Mouse (Mus musculus) mouse embryonic stem cell (cell line): ENCODE data around the gene Fuz.
"Not testable (repeated sequence)": the region's sequence is repeated elsewhere in the genome, so short reads cannot be mapped to it uniquely, and the experiment has no call there.

Experiments used
- in situ Hi-C, 2 experiments: fragments of 300-500 bp; cut with MboI; formaldehyde crosslinking; loops; 1 replicate in 1 of 2; 3 replicates in 1 of 2; pipeline ENCODE4 v1.14.3; 2019 to 2020; ENCODE audit warnings: low sequenced_read_pairs in 2 of 2, low pct_unique_long_range_greater_than_20kb in 1 of 2, mixed read lengths in 1 of 2; ENCODE audit not compliant: unreplicated experiment in 1 of 2

Gene Fuz

DNA sequence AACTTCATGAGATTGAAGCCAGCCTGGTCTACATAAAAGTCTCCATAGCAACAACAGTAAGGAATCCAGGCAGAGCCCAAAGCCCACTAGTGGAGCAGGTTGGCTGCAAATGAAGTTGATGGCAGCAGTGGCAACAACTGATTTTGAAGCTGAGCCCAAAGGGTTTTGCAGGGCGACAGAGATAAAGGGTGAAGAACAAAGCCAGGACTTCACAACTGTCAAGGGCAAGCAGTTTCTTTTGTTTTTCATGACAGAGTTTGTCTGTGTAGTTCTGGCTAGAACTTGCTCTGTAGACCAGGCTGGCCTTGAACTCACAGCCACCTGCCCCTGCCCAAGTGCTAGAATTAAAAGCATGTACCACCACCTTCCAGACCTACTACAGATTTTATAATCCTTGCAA is 24.7 kb upstream of the Fuz start:
- in situ Hi-C loops: no loop called here

DNA sequence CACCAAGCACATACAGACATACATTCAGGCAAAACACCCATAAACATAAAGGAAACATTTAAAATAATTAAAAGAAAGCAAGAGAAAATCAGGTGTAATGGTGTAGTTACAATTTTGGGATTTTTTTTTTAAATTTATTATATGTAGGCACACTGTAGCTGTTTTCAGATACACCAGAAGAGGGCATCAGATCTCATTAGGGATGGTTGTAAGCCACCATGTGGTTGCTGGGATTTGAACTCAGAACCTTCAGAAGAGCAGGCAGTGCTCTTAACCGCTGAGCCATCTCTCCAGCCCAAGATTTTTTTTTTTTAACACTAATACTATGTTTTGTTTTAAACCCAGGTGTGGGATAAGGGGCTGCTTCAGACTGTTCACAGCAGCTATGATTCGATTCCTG is 24.1 kb upstream of the Fuz start:
- in situ Hi-C loops: not testable (repeated sequence)

DNA sequence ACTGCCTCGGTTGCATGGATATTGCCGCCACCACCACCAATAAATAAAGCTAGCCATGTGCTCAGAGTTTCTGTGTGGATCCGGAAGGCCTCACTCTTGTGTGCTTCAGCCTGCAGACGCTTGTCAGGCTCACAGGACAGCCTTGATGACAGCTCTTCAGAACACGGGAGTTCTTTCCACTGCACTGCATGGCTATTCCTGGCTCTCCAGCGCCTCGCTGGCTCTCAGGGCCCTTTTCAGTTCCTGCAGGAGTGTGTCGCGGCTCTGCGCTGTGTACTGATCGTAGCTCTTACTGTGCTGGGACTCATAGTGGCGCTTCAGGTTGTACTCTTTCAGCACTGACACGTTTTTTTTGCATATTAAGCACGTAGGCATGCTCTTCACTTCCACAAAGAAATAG is 18.0 kb upstream of the Fuz start:
- in situ Hi-C loops: no loop called here

DNA sequence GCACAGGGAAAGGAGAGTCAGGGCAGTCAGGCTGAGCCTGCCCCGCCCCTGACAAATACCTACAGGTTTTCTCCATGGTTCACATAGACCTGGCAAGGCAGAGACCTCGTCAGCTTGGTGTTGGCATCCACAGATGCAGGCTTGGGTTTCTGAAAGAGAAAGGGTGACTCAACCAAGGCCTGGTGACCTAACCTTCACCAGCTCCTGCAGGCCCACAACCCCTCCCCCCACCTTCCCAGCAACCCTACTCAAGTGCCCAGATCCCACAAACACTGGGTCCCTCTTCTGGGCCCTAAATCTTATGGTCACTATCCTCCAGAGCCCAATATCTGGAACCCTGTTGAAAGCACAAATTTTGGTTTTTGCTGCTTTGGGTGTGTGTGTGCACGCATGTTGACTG is 12.8 kb upstream of the Fuz start:
- in situ Hi-C loops: no loop called here

DNA sequence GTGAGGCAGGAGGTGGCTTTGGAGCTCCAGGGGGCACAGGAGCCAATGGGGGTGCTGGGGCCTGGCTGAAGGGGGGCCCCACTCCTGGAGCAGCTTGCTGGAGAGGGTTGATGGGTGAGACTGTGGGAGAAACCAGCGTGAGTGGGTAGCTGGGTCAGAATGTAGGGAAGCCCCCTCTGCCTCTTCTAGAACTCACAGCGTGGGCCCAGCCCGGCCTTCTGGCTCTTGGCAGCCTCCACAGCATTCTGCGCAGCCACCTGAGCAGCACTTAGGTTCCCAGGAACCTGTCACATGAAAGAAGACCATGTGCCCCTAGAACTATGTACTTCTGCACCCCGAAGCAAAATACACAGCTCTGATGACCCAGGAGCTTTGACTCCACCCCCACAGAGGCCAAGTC is 11.2 kb upstream of the Fuz start:
- in situ Hi-C loops: no loop called here

DNA sequence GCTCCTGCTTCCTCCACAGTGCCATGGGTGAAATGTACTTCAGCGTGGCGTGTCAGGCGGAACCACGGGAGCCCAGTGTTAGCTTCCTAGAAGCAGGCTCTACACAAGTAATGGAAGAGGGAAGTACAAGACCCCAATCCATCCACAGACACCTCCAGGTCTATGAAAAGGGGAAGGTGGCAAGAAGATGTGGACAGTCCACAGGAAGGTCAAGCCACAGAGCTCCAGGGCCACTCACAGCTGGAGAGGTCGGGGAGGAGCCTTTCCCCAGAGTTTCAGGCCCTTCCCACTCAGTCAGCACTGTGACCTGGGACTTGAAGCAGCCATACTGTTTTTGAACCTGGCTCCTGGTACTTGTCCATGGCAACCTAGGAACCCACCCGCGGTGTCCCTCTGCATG is 8.9 kb upstream of the Fuz start:
- in situ Hi-C loops: no loop called here

DNA sequence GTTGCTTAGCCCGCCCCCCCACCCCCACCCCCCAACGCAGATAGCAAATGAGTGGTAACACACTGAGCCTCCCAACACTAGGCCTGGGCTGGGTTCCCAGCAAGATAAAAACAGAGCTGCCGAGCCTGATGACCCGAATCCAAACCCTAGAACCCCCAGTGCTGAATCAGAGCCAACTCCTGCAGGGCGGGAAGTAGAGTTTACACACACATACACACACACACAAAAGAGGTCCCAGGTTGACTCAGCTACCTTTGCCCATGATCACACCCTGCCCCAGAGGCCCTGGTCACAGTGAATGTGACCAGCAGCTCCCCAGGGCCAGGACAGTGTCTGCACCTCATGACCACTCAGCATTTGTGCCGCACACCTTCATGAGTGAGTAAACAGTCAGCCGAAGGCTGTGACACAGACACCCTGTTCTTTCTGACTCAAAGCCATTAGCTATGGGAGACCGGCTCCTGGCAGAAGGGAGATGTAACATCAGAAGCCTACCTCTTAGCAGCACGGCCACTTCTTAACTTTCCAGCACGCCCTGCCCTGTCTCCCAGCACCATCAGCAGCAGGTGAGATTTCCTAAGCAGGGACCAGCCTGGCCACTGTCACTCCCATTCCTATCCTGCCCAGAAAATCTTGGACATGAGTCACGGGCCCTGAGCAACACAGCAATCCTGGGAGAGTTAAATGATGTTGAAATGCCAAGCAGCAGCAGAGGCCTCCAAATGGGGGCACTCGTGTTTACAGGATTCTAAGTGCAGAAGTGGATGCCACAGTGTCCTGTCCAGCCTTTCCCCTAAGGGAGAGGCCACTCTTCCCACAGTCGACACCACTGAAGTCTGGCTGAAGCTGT is 7.4 kb upstream of the Fuz start:
- in situ Hi-C loops: no loop called here

DNA sequence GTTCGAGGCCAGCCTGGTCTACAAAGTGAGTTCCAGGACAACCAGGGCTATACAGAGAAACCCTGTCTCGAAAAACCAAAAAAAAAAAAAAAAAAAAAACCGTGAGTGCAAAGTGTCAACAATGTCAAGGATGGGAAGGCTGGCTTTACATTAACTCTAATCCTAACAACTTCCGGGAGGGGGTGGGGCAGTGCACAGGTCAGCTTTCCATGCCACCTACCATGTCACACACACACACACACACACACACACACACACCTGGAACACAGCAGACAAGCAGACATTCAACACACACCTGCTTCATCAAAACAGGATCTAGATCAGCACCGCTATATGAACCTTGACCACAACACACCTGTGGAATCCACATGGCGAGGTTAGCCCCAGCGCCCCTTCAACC is 5.7 kb upstream of the Fuz start:
- in situ Hi-C loops: no loop called here

DNA sequence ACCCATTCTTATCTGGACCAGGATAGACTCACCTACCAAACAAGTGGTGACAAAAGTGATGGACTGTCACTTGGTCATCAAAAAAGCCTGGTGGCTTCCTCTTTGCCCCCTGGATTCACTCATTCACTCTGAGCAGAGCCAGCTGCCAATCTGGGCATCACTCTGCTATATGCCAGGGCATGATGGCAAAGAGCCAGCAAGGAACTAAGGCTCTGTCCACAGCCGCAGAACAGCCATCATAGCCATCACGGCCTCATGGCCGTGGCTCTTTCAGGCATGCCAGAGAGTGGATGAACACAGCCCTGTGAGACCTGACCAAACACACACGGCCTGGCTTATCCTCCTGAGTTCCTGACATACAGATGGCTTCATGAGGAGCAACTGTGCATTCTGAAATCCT is 5.1 kb upstream of the Fuz start:
- in situ Hi-C loops: no loop called here

DNA sequence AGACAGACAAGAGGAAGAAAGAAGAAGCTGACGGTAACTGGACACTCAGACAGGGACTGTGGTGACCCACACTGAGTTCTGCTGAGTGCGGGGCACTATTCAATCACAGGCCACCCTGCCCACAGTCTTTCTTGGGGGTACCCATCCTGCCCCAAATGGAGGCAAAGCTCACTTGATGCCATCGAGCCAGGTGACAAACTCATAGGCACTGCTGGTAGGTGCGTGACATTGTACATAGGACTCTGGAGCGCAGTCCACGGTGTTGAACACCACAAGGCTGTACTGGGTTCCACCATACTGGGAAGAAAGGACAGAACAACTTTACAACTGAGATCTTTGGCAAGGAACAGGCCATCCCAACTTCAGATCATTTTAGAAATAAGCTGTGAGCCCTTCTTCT is 4.3 kb upstream of the Fuz start:
- in situ Hi-C loops: no loop called here

DNA sequence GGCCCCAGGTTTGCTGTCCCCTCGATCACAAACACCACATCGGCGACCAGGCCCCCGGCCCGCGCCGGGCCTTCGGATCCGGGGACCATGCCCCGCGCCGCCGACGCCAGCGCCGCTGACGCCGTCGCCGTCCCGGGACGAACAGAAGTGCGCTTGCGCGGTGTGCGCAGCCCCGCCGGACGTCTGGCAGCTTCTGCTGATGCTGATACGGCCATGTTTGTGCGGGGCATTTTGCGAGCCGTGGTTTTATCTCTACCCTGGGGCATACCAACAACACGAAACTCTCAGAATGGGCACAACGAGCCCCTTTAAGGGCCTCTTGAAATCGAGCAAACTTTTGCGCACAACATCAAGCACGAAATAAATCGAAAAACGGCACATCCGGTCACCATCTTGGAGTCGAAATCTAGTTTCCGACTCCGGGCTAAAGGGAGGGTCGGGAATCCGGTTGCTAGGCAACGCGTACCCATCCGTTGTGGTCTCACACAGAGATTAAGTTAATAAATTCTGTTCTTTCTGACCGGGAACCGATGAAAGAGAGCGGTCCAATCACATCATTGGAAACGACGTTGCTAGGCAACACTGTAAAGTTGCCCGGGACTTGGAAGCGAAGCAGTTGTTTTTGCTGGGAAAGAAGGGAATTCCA is 3.5 kb upstream of the Fuz start, which contains the start of gene Med25:
Gene Med25, minus strand, starts transcription at position 437 of the 646 bp plus-strand sequence.
- in situ Hi-C loops: no loop called here

DNA sequence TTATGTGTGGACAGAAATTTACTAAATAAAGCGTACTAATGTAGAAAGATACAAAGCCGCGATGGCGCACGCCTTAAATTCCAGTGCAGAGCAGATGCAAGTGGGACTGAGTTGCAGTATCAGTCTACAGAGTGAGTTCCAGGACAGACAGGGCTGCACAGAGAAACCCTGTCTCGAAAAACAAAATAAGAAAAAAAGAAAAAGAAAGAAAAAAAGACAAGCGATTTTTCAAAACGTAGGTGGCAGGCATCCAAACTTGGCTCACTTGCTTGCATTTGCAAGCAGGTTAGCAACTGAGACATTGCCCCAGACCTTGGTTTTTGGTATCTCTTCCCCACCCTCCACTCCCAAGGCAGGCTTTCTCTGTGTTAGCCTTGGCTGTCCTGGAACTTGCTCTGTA is 2.7 kb upstream of the Fuz start:
- in situ Hi-C loops: no loop called here

DNA sequence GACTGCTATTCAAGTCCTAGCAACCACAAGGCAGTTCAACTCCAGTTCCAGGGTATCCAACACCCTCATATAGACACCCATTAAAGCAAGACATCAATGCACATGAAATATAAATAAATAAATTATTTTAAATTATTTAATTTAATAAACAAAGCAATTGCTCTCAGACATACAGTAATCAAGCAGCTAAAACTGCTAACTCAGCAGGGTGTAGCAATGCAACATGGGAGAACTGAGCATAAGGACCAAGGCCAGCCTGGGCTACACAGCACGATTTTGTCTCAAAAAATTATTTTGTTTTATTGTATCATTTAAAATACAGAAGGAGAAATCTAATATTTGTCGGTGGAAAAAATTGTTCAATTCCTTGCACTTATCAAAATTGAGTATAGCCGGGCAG is 1.7 kb upstream of the Fuz start:
- in situ Hi-C loops: no loop called here

DNA sequence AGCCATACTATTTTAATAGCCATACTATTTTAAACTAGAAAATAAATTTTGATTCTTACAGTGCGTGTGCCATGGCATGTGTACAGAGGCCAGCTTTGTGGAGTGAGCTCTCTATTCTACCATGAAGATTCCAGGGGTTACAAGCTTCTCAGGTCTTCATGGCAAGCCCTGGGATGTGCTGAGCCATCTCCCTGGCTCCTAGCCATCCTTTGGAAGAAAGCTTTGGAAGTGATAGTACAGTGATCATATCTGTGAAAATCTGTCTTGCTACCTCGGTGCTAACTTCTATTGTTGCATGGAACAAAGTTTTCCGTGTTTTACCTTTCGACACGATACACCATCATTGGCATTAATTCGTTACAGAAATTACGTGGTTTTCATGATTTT is 680 bp upstream of the Fuz start:
- in situ Hi-C loops: no loop called here

DNA sequence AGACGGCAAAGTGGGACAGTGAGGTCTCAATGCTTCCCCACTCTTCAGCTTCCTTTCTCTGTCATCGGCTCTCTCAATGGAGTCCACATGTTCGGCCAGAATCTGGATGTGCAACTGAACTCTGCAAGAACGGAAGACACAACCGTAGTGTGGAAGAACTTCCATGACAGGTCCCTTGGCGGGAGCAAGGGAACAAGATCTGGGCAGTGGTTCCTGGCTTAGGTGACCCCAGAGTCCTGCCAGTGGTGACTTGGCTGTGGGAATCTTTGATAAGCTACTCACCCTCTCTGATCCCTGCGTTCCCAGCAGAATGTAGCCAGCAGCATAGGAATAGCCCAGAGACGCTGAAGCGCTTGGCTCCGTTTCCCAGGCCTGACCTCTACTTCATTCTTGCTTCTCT is 620 bp downstream of the Fuz start:
- in situ Hi-C loops: no loop called here

DNA sequence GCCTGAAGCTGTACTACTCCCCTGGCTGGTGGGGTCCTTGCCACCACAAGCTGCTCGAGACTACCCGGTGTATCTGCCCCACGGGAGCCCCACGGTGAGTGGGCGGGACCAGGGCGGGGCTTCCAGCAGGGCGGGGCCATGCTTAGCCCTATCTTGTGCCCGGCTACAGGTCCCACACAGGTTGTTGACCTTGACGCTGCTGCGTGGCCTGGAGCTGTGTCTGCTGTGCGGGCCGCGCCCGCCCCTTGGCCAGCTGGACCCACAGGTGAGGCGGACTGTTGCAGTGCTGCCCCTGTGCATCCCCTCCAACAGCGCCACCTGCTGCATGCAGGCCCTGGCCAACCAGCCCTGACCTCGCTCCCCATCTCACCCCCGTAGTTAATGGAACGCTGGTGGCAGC is 2.7 kb downstream of the Fuz start:
- in situ Hi-C loops: no loop called here

DNA sequence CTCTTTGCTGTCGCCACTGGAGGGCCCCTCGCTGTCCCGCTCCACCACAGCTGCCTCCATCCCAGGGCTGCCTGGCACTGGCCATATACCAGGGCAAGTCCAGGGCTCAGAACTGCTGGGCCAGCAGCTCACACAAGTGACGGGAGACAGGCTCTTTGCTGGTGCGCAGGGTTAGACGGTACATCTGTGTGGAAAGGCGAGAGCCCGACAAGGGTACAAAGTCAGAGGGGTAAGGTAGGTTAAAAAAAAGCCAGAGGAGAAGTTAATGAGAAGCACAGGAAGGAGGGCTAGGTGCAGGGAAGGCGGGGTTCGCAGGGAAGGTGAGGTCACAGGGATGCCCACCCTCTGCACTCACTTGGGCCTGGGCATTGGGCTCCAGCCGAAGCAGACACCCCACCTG is 4.8 kb downstream of the Fuz start:
- in situ Hi-C loops: no loop called here

DNA sequence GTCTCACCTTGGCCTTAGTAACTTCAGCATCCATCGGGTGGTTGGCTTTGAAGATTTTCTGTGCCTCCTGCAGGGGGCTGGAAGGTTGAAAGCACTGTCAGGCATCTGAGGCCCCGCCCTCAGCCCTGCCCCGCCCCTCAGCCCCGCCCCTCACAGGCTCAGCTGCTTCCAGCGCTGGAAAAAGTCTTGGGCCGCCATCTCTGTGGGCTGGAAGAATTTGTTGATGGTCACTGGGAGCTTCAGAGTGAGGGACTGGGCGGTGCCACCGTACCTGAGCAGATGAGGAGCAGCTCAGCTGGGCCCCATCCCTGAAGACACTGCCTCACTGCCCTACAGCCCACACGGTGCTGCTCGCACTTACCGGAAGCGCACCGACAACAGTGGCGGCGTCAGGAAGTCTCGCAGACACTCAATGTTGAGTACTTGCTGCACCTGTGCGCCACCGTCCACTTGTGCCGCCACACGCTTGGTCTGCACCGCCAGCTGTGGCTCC is 5.4 kb downstream of the Fuz start:
- in situ Hi-C loops: no loop called here

DNA sequence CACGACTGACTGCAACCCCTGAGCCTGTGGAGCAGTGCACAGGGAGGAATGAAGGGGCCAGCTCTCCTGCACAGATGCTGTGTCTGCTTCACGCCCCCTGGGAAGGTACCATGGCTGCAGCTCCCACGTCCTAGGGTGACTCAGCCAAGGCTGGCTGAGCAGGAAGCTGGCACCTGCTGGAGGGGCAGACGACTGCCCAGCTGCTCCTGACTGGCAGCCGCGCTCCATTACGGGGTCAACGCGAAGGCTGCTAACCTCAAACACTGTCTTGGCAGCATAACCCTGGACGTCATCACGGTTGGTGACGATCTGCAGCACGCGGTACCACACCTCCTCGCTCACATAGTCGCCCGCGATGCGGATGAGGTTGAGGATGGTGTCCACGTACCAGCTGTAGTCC is 9.6 kb downstream of the Fuz start:
- in situ Hi-C loops: no loop called here
